Mouse (Mus musculus): ENCODE data around the gene Tsc1.

Gene Tsc1

GRCm38 (mm10) chr2:28622521-28623124 lies 18.4 kb upstream of the Tsc1 start:
- CTCF ChIA-PET: interaction anchor here (0.5 to 3.3 kb wide), 55 partner anchors 9 to 1205 kb away, joined by 3 to 32 read pairs (median 4); partner anchors contain the start of genes Gtf3c5 (in 3 of the 4) and Ralgds (in 1 of the 4)
- POLR2A ChIA-PET: interaction anchor here in 3 of 4 experiments (0.7 to 3.2 kb wide), 9 partner anchors 15 to 114 kb away, joined by 3 to 10 read pairs (median 7); partner anchors contain the start of genes Tsc1 (in 2 of the 3) and Gtf3c5 (in 1 of the 3)

- POLR2A ChIA-PET: interaction anchor here (0.5 to 3.8 kb wide), 6 partner anchors 9 to 42 kb away, joined by 4 to 27 read pairs (median 8); partner anchors contain the start of genes Tsc1 (in 4 of the 4) and Gtf3c5 (in 1 of the 4)
- CTCF ChIA-PET: interaction anchor here (0.6 to 3.1 kb wide), 20 partner anchors 9 to 131 kb away, joined by 3 to 14 read pairs (median 6); partner anchors contain the start of gene Tsc1 (in 1 of the 4)
Observed at GRCm38 (mm10) chr2:28624870-28625269, 16.2 kb upstream of the Tsc1 start.

GRCm38 (mm10) chr2:28626038-28626437 lies 15.0 kb upstream of the Tsc1 start:
- ChIA-PET CTCF (interaction anchor here (0.7 to 3.1 kb wide), 17 partner anchors 10 to 568 kb away, joined by 3 to 14 read pairs (median 5); partner anchors contain the start of gene Tsc1 (in 1 of the 4)), POLR2A (interaction anchor here in 2 of 4 experiments (0.9 to 3.8 kb wide), 9 partner anchors 10 to 43 kb away, joined by 3 to 27 read pairs (median 6); partner anchors contain the start of genes Gtf3c5 (in 2 of the 2) and Tsc1 (in 2 of the 2))

- ChIA-PET CTCF (interaction anchor here in 3 of 4 experiments (0.6 to 1.8 kb wide), 15 partner anchors 8 to 288 kb away, joined by 3 to 10 read pairs (median 4); partner anchors contain the start of gene Gtf3c5 (in 1 of the 3)), POLR2A (interaction anchor here in 1 of 4 experiments (0.8 kb wide), 1 partner anchor 13 kb away, joined by 3 read pairs; the partner anchor contains the start of gene Tsc1)
Observed at GRCm38 (mm10) chr2:28628053-28628452, 13.0 kb upstream of the Tsc1 start.

- ChIA-PET POLR2A (interaction anchor here in 2 of 4 experiments (0.6 to 1.3 kb wide), 2 partner anchors 47 to 524 kb away, joined by 3 read pairs; partner anchors contain the start of gene Gtf3c5 (in 1 of the 2)), CTCF (interaction anchor here in 2 of 4 experiments (1.1 to 3.3 kb wide), 3 partner anchors 10 to 113 kb away, joined by 3 to 10 read pairs (median 4); no protein-coding TSS in a partner anchor)
Observed at GRCm38 (mm10) chr2:28629911-28630381, 11.1 kb upstream of the Tsc1 start.

- CTCF ChIA-PET: interaction anchor here in 2 of 4 experiments (0.7 to 3.3 kb wide), 7 partner anchors 16 to 329 kb away, joined by 3 to 10 read pairs (median 5); no protein-coding TSS in a partner anchor
- POLR2A ChIA-PET: interaction anchor here in 3 of 4 experiments (0.6 to 2.0 kb wide), 4 partner anchors 8 to 378 kb away, joined by 3 to 8 read pairs (median 4); partner anchors contain the start of gene Tsc1 (in 1 of the 3)
Observed at GRCm38 (mm10) chr2:28632626-28633025, 8.4 kb upstream of the Tsc1 start.

- CTCF ChIA-PET: interaction anchor here in 2 of 4 experiments (1.0 to 1.1 kb wide), 2 partner anchors 41 to 107 kb away, joined by 3 to 6 read pairs; no protein-coding TSS in a partner anchor
- POLR2A ChIA-PET: interaction anchor here in 1 of 4 experiments (2.0 kb wide), 1 partner anchor 8 kb away, joined by 8 read pairs; the partner anchor contains the start of gene Tsc1
Observed at GRCm38 (mm10) chr2:28633136-28633535, 7.9 kb upstream of the Tsc1 start.

- ChIA-PET POLR2A (no interaction called here), CTCF (no interaction called here)
Observed at GRCm38 (mm10) chr2:28635199-28635598, 5.8 kb upstream of the Tsc1 start.

GRCm38 (mm10) chr2:28637106-28637845 lies 3.8 kb upstream of the Tsc1 start:
- ChIA-PET POLR2A (interaction anchor here in 1 of 4 experiments (1.4 kb wide), 1 partner anchor 11 kb away, joined by 3 read pairs; no protein-coding TSS in a partner anchor), CTCF (interaction anchor here in 3 of 4 experiments (0.5 to 1.6 kb wide), 5 partner anchors 9 to 141 kb away, joined by 3 to 5 read pairs (median 3); partner anchors contain the start of gene Gfi1b (in 2 of the 3))

- ChIA-PET CTCF (interaction anchor here in 2 of 4 experiments (0.5 to 3.3 kb wide), 5 partner anchors 11 to 810 kb away, joined by 3 to 25 read pairs (median 5); partner anchors contain the start of gene Gfi1b (in 1 of the 2)), POLR2A (interaction anchor here in 1 of 4 experiments (0.5 kb wide), 2 partner anchors 16 to 209 kb away, joined by 3 to 10 read pairs; no protein-coding TSS in a partner anchor)
Observed at GRCm38 (mm10) chr2:28638352-28638751, 2.7 kb upstream of the Tsc1 start.

- CTCF ChIA-PET: interaction anchor here in 3 of 4 experiments (0.6 to 3.3 kb wide), 6 partner anchors 10 to 810 kb away, joined by 3 to 25 read pairs (median 5); no protein-coding TSS in a partner anchor
- POLR2A ChIA-PET: interaction anchor here in 3 of 4 experiments (0.5 to 2.7 kb wide), 4 partner anchors 17 to 1194 kb away, joined by 3 to 12 read pairs (median 6); partner anchors contain the start of genes Ddx31 (in 1 of the 3) and Gtf3c4 (in 1 of the 3)
Observed at GRCm38 (mm10) chr2:28638886-28639285, 2.1 kb upstream of the Tsc1 start.

- POLR2A ChIA-PET: interaction anchor here in 3 of 4 experiments (0.6 to 3.1 kb wide), 39 partner anchors 12 to 1195 kb away, joined by 3 to 27 read pairs (median 4); partner anchors contain the start of genes Gtf3c5 (in 3 of the 3), Gfi1b (in 2 of the 3), Spaca9 (in 2 of the 3) and Ak8 (in 1 of the 3)
Observed at GRCm38 (mm10) chr2:28639794-28640193, 1.2 kb upstream of the Tsc1 start.

GRCm38 (mm10) chr2:28641435-28641941 lies 460 bp downstream of the Tsc1 start:
- POLR2A ChIA-PET: interaction anchor here (0.6 to 3.1 kb wide), 57 partner anchors 9 to 1980 kb away, joined by 3 to 27 read pairs (median 5); partner anchors contain the start of genes Gfi1b (in 2 of the 4), Gtf3c5 (in 2 of the 4), 1700007K13Rik (in 1 of the 4) and Ak8 (in 1 of the 4)
- CTCF ChIA-PET: interaction anchor here (0.6 to 3.3 kb wide), 8 partner anchors 15 to 124 kb away, joined by 3 to 25 read pairs (median 4); no protein-coding TSS in a partner anchor

More at GRCm38 (mm10) chr2:28639794-28640193, 1.2 kb upstream of the Tsc1 start:
- CTCF ChIA-PET: interaction anchor here (0.6 to 3.3 kb wide), 28 partner anchors 9 to 1962 kb away, joined by 3 to 25 read pairs (median 4); partner anchors contain the start of genes Gfi1b (in 2 of the 4) and Gtf3c5 (in 1 of the 4)

- ChIA-PET CTCF (interaction anchor here in 1 of 4 experiments (1.0 kb wide), 1 partner anchor 51 kb away, joined by 3 read pairs; no protein-coding TSS in a partner anchor), POLR2A (interaction anchor here in 3 of 4 experiments (0.5 to 1.8 kb wide), 9 partner anchors 10 to 481 kb away, joined by 3 to 7 read pairs (median 3); partner anchors contain the start of genes Ak8 (in 1 of the 3) and Spaca9 (in 1 of the 3))
Observed at GRCm38 (mm10) chr2:28643081-28643480, 2.1 kb downstream of the Tsc1 start.

- ChIA-PET CTCF (interaction anchor here in 1 of 4 experiments (1.0 kb wide), 1 partner anchor 11 kb away, joined by 3 read pairs; no protein-coding TSS in a partner anchor), POLR2A (interaction anchor here in 2 of 4 experiments (1.2 to 3.5 kb wide), 2 partner anchors 9 to 10 kb away, joined by 8 to 12 read pairs; partner anchors contain the start of gene Tsc1 (in 2 of the 2))
Observed at GRCm38 (mm10) chr2:28650526-28650925, 9.5 kb downstream of the Tsc1 start.

- POLR2A ChIA-PET: interaction anchor here in 2 of 4 experiments (0.6 to 3.5 kb wide), 4 partner anchors 10 to 13 kb away, joined by 3 to 17 read pairs (median 10); partner anchors contain the start of gene Tsc1 (in 2 of the 2)
- CTCF ChIA-PET: no interaction called here
Observed at GRCm38 (mm10) chr2:28653351-28653750, 12.3 kb downstream of the Tsc1 start.

Data from embryonic stem cell, embryonic (primary cell).